10 mouse cellular contexts compared by ENCODE assay signal in genomic region chr9:22049721-22050270, GRCm38 (mm10). TPM values are rescaled to one million over a fixed set of nuclear protein-coding genes. Genes with fewer than 3 reads are reported as not detected.
DNase-seq lines count a peak whose midpoint lies in the region; ATAC-seq and TF ChIP-seq lines count a peak whose summit lies in the region.
"Had no signal": no experiment of that assay in that cellular context is flagged by ENCODE, and none has a peak within 500 bp of the region (broad histone marks: within the 10 kb centered on the region; RNA-seq: fewer than 3 reads in every experiment).

No protein-coding gene starts in this region.

- no peak for TF ChIP-seq CTCF in lung, embryonic 14.5 days (IDR thresholded peaks at IDR 0.05; ENCODE audit: low read depth)

- H3K27me3 ChIP-seq in lung, embryonic 14.5 days (ENCODE audit: insufficient read depth, low read length), result peaks cover 60% of the 10 kb centered on the region
- H3K27me3 ChIP-seq in forebrain, embryonic 11.5 days (ENCODE audit: control insufficient read depth, insufficient read depth, low read length), result peaks cover 11% of the 10 kb centered on the region; the same call in 1 of the 2 replicates
- H3K27me3 ChIP-seq in limb, embryonic 13.5 days, result peaks cover 75% of the 10 kb centered on the region

- DNase-seq in lung, embryonic 14.5 days, result no peak
- DNase-seq in lung, postnatal 25 days (ENCODE audit: low spot score), result no peak
- DNase-seq in forebrain, embryonic 11.5 days (ENCODE audit: low spot score), result no peak
- no peak for DNase-seq in ovary, adult 18-20 months (ENCODE audit: low spot score)
- DNase-seq in layer of hippocampus, adult 8-10 months (ENCODE audit: low spot score in 2 of 2), result no peak
- no peak for DNase-seq in adrenal gland, adult 2 months
- no peak for DNase-seq in layer of hippocampus, postnatal 36 days

- ATAC-seq in lung, embryonic 14.5 days (ENCODE audit: insufficient read depth), result no peak
- ATAC-seq in forebrain, embryonic 11.5 days (replicated peaks; ENCODE audit: low FRiP score), result no peak
- no peak for ATAC-seq in limb, embryonic 13.5 days (ENCODE audit: low FRiP score, low read depth)

- no peak overlapping the region for H3K27ac ChIP-seq in lung, embryonic 14.5 days (ENCODE audit: low read depth)
- peak overlapping the region; percentile 71 for H3K27ac ChIP-seq in forebrain, embryonic 11.5 days (ENCODE audit: low read depth, low read length)
- H3K27ac ChIP-seq in limb, embryonic 13.5 days, result no peak overlapping the region

- H3K4me1 ChIP-seq in lung, embryonic 14.5 days (ENCODE audit: insufficient read depth), result peaks cover 12% of the 10 kb centered on the region
- peaks cover 7% of the 10 kb centered on the region; the same call in 1 of the 2 replicates for H3K4me1 ChIP-seq in forebrain, embryonic 11.5 days (replicated peaks; ENCODE audit: control insufficient read depth, insufficient read depth, low read length)
- H3K4me1 ChIP-seq in limb, embryonic 13.5 days, result peaks cover 25% of the 10 kb centered on the region

- no peaks in the 10 kb centered on the region for H3K36me3 ChIP-seq in lung, embryonic 14.5 days (ENCODE audit: insufficient read depth)
- no peaks in the 10 kb centered on the region for H3K36me3 ChIP-seq in forebrain, embryonic 11.5 days (ENCODE audit: control insufficient read depth, insufficient read depth, low read length)
- H3K36me3 ChIP-seq in limb, embryonic 13.5 days, result no peaks in the 10 kb centered on the region

- no peaks in the 10 kb centered on the region for H3K9me3 ChIP-seq in lung, embryonic 14.5 days (ENCODE audit: low read depth, low read length)
- H3K9me3 ChIP-seq in forebrain, embryonic 11.5 days (ENCODE audit: control insufficient read depth, low read length), result no peaks in the 10 kb centered on the region
- H3K9me3 ChIP-seq in limb, embryonic 13.5 days, result no peaks in the 10 kb centered on the region; the same call in 1 of the 2 replicates

- H3K4me3 ChIP-seq in lung, embryonic 14.5 days (ENCODE audit: low read depth, low read length), result peak overlapping the region; percentile 33; the same call in 1 of the 2 replicates
- H3K4me3 ChIP-seq in forebrain, embryonic 11.5 days (ENCODE audit: low read depth, low read length), result peak overlapping the region; percentile 82
- H3K4me3 ChIP-seq in limb, embryonic 13.5 days, result no peak overlapping the region

- H3K9ac ChIP-seq in lung, embryonic 14.5 days, result no peak overlapping the region
- H3K9ac ChIP-seq in forebrain, embryonic 11.5 days (ENCODE audit: low read length), result peak overlapping the region; percentile 82
- no peak overlapping the region for H3K9ac ChIP-seq in limb, embryonic 13.5 days

- WGBS in lung, embryonic 14.5 days, result 42% methylated on average over 4 of the region's 4 CpGs
- WGBS in forebrain, embryonic 11.5 days, result 34% methylated on average over 4 of the region's 4 CpGs
- WGBS in limb, embryonic 13.5 days, result 64% methylated on average over 4 of the region's 4 CpGs

- H3K4me2 ChIP-seq in lung, embryonic 14.5 days, result no peak overlapping the region
- peak overlapping the region; percentile 64 for H3K4me2 ChIP-seq in forebrain, embryonic 11.5 days (ENCODE audit: low read depth, low read length, severe bottlenecking)
- H3K4me2 ChIP-seq in limb, embryonic 13.5 days (replicated peaks), result peak overlapping the region; percentile 68; the same call in 1 of the 2 replicates

RNA-seq across cellular contexts. Expression of gene Elavl3, which starts 2.0 kb away (rescaled TPM):
- polyA plus RNA-seq in lung, embryonic 14.5 days (2014; fragmentation: Nextera tagmentation; extraction: Ambion mirVana), result 0.12 and 0.43 TPM in 2 replicates
- 53.5 and 60.0 TPM in 2 replicates for polyA plus RNA-seq in forebrain, embryonic 11.5 days (2014; fragmentation: Nextera tagmentation; extraction: Ambion mirVana)
- polyA plus RNA-seq in limb, embryonic 13.5 days (2015; fragmentation: Nextera tagmentation; extraction: Ambion mirVana), result 0.13 and 0.23 TPM in 2 replicates
- 100 to 1,000 TPM; 126 to 166 (median 145) TPM for total RNA-seq in layer of hippocampus, adult 8-10 months (2022)
- total RNA-seq in adrenal gland, adult 2 months (2021), result 1 to 10 TPM; 2.1 to 2.4 TPM
- 1.3 and 1.7 TPM in 2 replicates for polyA plus RNA-seq in adrenal gland, adult 2 months (2012; rRNA removed)
- total RNA-seq in layer of hippocampus, postnatal 36 days (2021), result 100 to 1,000 TPM; 172 to 175 TPM
- total RNA-seq: liver, adult 2 months had no signal
- polyA plus RNA-seq: liver, adult 2 months had no signal

RNA-seq across cellular contexts. Expression of gene Gm49318, which starts 21.3 kb away (rescaled TPM):
- not detected in 2 replicates for polyA plus RNA-seq in lung, embryonic 14.5 days (2014; fragmentation: Nextera tagmentation; extraction: Ambion mirVana)
- polyA plus RNA-seq in forebrain, embryonic 11.5 days (2014; fragmentation: Nextera tagmentation; extraction: Ambion mirVana), result not detected in 2 replicates
- not detected in 2 replicates for polyA plus RNA-seq in limb, embryonic 13.5 days (2015; fragmentation: Nextera tagmentation; extraction: Ambion mirVana)
- not detected for total RNA-seq in layer of hippocampus, adult 8-10 months (2022)
- not detected for total RNA-seq in adrenal gland, adult 2 months (2021)
- polyA plus RNA-seq in adrenal gland, adult 2 months (2012; rRNA removed), result not detected in 2 replicates
- total RNA-seq in layer of hippocampus, postnatal 36 days (2021), result 1 to 10 TPM; 3.1 to 4.5 TPM
- total RNA-seq: liver, adult 2 months had no signal
- polyA plus RNA-seq: heart, embryonic 14.5 days; liver, adult 2 months had no signal

RNA-seq across cellular contexts. Expression of gene Zfp653, which starts 21.4 kb away (rescaled TPM):
- polyA plus RNA-seq in lung, embryonic 14.5 days (2014; fragmentation: Nextera tagmentation; extraction: Ambion mirVana), result 10.7 and 12.4 TPM in 2 replicates
- polyA plus RNA-seq in forebrain, embryonic 11.5 days (2014; fragmentation: Nextera tagmentation; extraction: Ambion mirVana), result 10.9 and 11.8 TPM in 2 replicates
- polyA plus RNA-seq in limb, embryonic 13.5 days (2015; fragmentation: Nextera tagmentation; extraction: Ambion mirVana), result 11.6 and 12.6 TPM in 2 replicates
- 10 to 100 TPM; 22.9 to 26.6 (median 23.9) TPM for total RNA-seq in layer of hippocampus, adult 8-10 months (2022)
- total RNA-seq in adrenal gland, adult 2 months (2021), result 1 to 10 TPM; 8.0 to 8.5 TPM
- polyA plus RNA-seq in adrenal gland, adult 2 months (2012; rRNA removed), result 19.3 and 20.7 TPM in 2 replicates
- total RNA-seq in layer of hippocampus, postnatal 36 days (2021), result 10 to 100 TPM; 20.8 to 23.6 TPM

RNA-seq across cellular contexts. Expression of gene Ecsit, which starts 35.4 kb away (rescaled TPM):
- polyA plus RNA-seq in lung, embryonic 14.5 days (2014; fragmentation: Nextera tagmentation; extraction: Ambion mirVana), result 31.0 and 33.5 TPM in 2 replicates
- 34.6 and 39.6 TPM in 2 replicates for polyA plus RNA-seq in forebrain, embryonic 11.5 days (2014; fragmentation: Nextera tagmentation; extraction: Ambion mirVana)
- 34.9 and 36.8 TPM in 2 replicates for polyA plus RNA-seq in limb, embryonic 13.5 days (2015; fragmentation: Nextera tagmentation; extraction: Ambion mirVana)
- total RNA-seq in layer of hippocampus, adult 8-10 months (2022), result 10 to 100 TPM; 43.7 to 51.6 (median 45.7) TPM
- total RNA-seq in adrenal gland, adult 2 months (2021), result 10 to 100 TPM; 50.9 to 70.8 TPM
- 52.6 and 65.2 TPM in 2 replicates for polyA plus RNA-seq in adrenal gland, adult 2 months (2012; rRNA removed)
- total RNA-seq in layer of hippocampus, postnatal 36 days (2021), result 10 to 100 TPM; 42.2 to 46.3 TPM

RNA-seq across cellular contexts. Expression of gene Prkcsh, which starts 47.2 kb away (rescaled TPM):
- polyA plus RNA-seq in lung, embryonic 14.5 days (2014; fragmentation: Nextera tagmentation; extraction: Ambion mirVana), result 94.4 and 107 TPM in 2 replicates
- 86.9 and 94.3 TPM in 2 replicates for polyA plus RNA-seq in forebrain, embryonic 11.5 days (2014; fragmentation: Nextera tagmentation; extraction: Ambion mirVana)
- polyA plus RNA-seq in limb, embryonic 13.5 days (2015; fragmentation: Nextera tagmentation; extraction: Ambion mirVana), result 119 and 122 TPM in 2 replicates
- 100 to 1,000 TPM in 3 of 4 experiments, 10 to 100 TPM in 1; 98.6 to 109 (median 104) TPM for total RNA-seq in layer of hippocampus, adult 8-10 months (2022)
- 100 to 1,000 TPM; 166 to 175 TPM for total RNA-seq in adrenal gland, adult 2 months (2021)
- polyA plus RNA-seq in adrenal gland, adult 2 months (2012; rRNA removed), result 136 and 209 TPM in 2 replicates
- 100 to 1,000 TPM; 110 to 114 TPM for total RNA-seq in layer of hippocampus, postnatal 36 days (2021)

Comparison
In these comparisons a context has a peak if more than half of its experiments do, and no peak if none do; other contexts are left out.
1. RNA of gene Elavl3, which starts 2.0 kb away (polyA plus RNA-seq): 53.5 to 60.0 TPM in forebrain, embryonic 11.5 days; 1.3 to 1.7 TPM in adrenal gland, adult 2 months, 0.13 to 0.23 TPM in limb, embryonic 13.5 days and 0.12 to 0.43 TPM in lung, embryonic 14.5 days; every median in the first group is over 10 times any median in the second.